Mouse (Mus musculus) kidney, adult 2 months (tissue): ENCODE data around the gene Ubtd1.

ENCODE experiments used
- CTCF ChIP-seq: fragments of 200-500 bp; conservative IDR thresholded peaks from 2 replicates; pipeline ENCODE4 v1.5.1; 2011; ENCODE audit warnings: low read depth, mild to moderate bottlenecking, control low read depth, low read length, moderate library complexity, mixed read lengths; ENCODE audit not compliant: insufficient read depth, insufficient read length
- POLR2A ChIP-seq: fragments of 200-500 bp; IDR thresholded peaks from one replicate; pipeline ENCODE4 v1.6.1; 2011; ENCODE audit warnings: low read depth, low read length, control low read depth

- TF ChIP-seq CTCF (peak; percentile 97), POLR2A (no peak)
Observed at GRCm38 (mm10) chr19:42045269-42046102, 63.9 kb downstream of the Ubtd1 start, which contains the start of gene Hoga1.
